Mouse (Mus musculus) ovary, adult 18-20 months (tissue): ENCODE results near the gene Elmo3.

Source experiments
- DNase-seq: peaks from one replicate; pipeline ENCODE4 v3.0.0; 2022; ENCODE audit warnings: low spot score, mixed read lengths

The Elmo3 gene

DNA sequence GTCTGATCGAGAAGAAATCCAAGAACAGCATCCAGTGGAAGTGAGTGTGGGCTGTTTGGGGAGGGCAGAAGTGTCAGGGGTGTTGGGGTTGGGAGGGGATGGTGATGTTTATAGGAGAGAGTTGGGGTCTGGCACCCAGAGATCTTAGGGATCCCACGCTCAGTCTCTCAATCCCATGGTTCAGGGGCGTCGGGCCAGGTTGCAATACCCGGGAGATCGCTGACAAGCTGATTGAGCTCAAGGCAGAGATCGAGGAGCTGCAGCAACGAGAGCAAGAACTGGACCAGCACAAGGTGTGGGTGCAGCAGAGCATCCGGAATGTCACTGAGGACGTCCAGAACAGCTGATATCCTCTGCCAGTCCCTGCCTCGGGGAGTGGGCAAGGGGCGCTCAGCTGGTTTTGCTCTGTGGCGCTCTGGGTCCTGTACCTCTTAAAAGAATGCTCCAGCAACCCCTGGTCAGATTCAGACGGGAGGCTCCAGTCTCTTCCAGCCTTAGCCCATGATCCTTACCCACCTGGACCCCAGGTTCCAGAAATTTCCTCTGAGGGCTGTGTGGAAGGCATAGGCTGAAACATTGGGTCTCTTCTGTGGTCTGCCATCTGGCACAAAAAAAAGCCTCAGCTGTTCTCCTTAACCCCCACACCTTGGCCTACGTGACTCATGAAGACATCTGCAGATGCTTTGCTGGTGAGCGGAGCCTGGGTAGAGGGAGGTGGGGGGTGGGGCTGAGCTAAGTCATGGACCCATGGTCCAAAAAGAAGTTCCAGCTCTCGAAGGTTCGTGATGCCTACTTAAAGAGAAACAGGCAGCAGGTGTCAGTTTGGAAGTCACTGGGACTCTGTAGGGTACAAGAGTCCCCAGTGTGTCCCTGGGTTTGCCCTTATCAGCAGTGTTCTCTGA lies 6.8 kb upstream of the Elmo3 start:
- DNase-seq, result no peak

DNA sequence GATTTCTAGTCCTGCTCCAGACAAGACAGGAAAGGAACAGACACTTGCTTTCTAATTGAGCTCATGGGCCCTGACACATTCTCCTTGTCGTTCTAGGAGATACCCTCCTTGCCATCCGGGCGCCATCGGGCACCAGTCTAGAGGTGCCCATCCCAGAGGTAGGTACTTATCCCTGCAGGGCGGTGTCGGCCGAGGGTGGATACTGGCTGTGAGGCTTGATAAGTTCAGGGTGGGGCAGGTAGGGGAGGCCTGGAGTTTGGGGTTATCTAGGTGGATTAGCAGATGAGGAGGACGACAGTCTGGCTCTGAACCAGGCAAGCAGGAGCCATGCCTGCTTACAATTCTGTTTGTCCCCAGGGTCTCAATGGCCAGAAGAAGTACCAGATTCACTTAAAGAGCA lies 5.4 kb upstream of the Elmo3 start:
- no peak for DNase-seq

DNA sequence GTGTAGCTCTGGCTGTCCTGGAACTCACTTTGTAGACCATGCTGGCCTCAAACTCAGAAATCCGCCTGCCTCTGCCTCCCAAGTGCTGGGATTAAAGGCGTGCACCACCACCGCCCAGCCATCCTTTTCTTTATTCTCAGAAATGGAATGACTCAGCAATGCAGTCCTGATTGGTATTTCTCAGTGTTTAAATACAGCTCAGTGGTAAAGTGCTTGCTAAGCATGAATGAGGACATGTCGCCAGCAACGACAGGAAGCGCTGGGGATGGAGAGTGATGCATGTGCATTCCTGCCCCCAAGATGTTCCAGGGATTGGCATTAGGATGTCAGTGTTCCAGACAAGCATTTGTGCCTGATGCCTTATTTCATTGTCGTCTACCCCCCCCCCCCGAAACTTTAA lies 2.0 kb upstream of the Elmo3 start:
- DNase-seq, result no peak

DNA sequence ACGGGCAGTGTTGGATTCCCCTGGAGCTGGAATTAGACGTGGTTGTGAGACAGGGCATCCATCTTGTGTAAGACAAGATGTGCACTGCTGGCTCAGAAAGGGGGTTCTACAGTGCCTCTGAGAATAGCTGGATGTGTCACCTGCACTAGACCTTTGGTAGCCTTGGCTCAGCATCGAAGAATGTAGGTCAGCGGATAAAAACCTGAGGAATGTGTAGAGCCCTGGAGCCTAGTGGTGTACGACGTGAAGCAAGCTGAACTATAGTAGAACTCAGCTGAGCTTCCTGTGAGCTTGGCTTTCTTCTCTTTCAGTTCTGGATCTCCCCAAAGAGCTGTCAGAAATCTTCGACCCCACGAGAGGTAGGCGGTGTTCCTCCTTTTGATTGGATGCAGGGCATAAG lies 1.5 kb upstream of the Elmo3 start:
- DNase-seq, result no peak

DNA sequence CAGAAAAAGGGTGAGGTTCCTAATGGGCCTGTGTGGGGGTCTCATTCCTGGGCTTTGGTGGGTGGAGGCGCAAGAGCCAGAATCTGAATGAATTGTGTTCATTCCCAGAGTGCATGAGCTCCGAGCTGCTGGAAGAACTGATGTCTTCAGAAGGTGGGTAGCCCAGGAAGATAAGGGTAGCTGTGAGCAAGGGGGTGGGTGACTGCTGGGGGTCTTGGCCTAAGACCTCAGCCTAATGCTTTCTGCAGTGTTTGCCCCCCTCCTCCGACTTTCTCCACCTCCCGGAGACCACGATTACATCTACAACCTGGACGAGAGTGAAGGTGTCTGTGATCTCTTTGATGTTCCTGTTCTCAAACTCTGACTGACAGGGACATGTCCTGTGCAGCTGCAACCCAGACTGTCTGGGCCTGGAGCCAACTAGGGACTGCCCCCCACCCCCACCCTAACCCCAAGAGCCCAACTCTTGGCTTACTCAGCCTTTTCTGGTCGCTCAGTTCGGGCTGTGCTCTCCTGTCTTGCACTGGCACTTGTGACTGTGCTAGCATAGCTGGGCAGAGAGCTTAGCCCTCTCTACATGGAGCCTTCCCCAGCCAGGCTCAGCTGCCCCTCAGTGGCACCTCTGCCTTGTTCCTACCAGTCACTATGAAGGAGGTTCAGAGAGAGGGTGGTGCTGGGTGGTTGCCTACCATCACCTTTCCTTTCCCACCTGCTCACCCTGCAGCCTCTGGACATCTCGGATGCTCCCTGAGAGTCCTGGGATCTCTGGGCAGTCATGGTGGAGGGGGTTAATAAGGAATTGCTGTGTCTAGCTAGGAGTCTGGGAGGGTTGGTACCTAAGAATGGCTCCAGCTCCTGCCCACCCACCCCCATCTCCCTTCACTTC lies 833 bp upstream of the Elmo3 start:
- no peak for DNase-seq

DNA sequence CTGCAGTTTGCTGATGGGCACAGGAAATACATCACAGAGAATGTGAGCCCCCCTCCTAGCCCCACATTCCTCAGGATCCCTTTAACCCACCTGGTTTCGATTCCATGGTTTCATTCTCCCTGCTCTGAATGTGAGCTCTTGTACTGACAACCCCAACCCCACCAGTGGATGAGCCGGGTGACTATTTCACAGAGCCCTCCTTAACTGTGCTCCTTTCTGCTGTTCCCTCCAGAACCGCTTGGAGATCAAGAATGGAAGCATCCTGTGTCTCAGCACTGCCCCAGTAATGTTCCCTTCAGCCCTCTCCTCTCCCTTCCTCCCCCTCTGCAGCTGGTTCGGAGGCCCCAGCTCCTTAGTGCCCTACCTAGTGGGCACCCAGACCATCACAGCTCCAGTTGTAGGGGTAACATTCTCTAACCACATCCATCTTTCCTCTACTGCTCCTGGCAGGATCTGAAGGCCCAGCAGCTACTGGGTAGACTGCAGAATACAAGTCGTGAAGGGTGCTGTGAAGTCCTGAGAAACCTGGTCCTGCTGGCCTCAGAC lies 818 bp downstream of the Elmo3 start:
- peak; percentile 1 for DNase-seq

DNA sequence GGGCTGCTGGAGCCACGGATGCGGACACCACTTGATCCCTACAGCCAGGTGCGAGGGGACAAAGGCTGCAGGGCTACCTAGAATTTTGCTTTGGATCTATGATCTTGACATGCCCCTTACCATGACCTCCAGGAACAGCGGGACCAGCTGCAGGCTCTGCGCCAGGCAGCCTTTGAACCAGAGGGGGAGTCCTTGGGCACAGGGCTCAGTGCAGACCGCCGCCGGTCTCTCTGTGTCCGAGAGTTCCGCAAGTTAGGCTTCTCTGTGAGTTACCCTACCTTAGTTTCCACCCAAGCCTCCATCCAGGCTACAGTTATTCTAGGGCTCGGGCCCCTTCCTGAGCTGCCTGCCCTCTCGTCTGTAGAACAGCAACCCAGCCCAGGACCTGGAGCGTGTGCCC lies 2.3 kb downstream of the Elmo3 start:
- DNase-seq, result no peak

DNA sequence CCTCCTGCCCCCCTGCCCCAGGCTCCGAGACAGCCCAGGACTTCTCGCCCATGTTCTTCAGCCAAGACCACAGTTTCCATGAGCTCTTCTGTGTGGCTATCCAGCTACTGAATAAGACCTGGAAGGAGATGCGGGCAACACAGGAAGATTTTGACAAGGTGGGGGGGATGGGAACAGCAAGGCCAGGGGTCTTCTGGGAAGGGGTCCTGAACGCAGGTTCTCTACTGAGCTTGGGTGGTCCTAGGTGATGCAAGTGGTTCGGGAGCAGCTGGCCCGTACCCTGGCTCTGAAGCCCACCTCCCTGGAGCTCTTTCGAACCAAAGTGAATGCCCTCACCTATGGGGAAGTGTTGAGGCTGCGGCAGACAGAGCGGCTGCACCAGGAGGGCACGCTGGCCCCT lies 3.0 kb downstream of the Elmo3 start:
- DNase-seq, result no peak

DNA sequence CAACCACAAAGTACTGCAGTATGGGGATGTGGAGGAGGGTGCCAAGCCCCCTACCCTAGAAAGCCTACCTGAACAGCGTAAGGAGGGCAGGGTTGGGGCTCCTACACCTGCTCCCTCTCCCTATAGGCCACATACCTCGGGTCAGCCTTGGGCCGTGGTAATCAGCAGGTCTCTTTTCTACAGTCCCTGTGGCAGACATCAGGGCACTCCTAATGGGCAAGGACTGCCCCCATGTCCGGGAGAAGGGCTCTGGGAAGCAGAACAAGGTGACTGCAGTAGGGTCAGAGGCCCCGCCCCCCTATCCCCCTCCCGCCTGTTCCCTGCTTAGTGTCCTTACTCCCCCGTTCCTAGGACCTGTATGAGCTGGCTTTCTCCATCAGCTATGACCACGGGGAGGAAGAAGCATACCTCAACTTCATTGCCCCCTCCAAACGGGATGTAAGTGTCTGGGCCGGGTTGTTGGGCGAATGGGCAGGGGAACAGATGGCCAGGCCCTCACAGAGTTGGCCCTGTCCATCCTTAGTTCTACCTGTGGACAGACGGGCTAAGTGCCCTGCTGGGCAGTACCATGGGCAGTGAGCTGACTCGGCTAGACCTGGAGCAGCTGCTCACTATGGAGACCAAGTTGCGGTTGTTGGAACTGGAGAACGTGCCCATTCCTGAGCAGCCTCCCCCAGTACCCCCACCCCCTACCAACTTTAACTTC lies 3.9 kb downstream of the Elmo3 start:
- no peak for DNase-seq

DNA sequence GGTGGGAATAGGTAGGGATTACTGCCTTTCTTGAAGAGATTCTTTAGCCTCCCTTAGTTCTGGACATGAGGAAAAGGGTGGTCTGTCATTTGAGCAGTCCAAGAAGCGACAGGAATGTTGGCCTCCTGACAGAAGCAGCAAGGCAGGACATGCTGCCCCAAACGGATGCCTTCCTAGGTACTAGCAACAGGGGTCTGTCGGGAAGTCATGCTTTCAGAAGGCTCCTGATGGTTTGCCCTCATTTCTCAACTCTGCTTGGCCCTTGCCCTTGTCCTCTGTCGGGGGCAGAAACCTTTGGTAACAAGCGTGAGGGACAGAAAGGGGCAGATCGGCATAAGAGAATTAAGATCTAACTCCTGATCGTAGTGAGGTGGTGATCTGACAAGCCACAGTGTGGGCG lies 4.7 kb downstream of the Elmo3 start:
- DNase-seq, result no peak

DNA sequence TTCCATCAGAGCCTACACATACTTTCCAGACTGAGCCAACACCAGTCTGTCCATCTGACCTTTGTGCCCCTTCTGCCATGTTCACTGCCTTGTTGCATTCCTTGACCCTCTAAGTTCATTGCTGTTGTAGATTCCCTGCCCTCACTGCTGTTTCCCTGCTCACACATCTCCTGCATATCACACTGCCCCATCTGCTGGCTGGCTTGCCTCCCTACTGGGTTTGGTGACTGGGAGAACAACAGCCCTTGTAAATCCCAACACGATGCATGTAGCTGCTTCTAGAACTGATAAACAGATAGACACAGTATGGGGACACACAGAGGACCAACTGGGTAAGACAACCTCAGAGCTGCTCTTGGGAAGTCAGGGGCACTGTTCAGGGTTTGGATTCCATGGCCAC lies 6.3 kb downstream of the Elmo3 start:
- DNase-seq, result no peak

DNA sequence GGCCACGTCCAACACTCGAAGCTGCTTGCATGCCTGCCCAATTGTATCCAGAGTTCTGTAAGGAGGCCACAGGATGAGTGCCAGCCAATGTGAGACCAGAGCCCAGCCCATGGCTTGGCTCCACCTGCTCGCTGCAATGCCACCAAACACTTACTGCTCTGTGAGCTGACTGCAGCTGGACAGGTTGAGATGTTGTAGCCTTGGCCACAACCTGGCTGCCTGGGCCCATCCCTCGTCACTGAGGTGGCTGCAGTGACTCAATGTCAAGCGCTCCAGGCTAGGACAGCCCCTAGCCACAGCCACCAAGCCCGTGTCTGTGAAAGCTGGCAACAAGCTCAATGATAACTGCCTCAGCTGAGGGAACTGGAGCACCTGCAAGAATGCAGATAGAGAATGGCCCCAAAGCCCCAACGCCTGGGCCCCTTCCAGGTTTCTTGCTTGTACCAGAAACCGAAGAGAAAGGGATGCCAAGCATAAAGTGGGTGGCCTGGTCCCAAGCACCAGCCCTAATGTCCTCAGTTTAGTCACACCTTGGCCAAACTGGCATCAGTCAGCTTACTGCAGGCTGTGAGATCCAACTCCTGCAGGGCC lies 7.6 kb downstream of the Elmo3 start:
- no peak for DNase-seq

DNA sequence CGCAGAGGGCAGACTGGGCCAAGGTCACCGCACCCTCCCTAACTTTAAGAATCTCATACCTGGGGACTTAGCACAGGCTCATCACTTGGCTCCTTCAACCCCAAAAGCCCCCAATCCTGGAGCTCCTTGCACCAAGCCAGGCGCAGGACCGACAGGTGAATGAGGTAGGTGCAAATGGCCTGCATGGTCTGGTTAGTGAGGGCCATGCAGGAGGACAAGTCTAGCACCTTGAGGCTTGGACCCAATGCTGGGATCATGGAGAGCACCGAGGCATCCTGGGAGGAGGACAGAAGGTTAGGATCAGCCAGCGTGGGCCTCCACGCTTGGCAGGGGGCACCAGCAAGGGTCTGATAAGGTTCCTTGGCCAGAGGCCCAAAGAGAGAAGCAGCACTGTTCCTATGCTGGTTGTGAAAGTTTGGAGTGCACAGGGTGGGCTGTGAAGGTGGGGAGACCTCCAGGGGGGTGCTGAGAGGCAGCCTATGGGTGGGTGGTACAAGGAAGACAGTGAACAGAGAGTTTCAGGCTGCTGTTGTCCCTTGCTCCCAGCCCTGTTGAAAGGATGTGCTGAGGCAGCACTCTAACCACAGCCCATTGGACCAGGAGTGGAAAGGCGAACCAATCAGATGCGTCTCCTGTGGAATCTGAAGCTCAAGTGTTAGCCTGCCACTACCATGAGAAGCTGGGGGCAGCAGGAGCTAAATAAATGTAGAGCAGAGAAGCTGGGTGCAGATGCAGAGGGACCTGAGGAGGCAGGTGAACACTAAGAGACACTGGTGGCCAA lies 8.4 kb downstream of the Elmo3 start:
- DNase-seq, result no peak

DNA sequence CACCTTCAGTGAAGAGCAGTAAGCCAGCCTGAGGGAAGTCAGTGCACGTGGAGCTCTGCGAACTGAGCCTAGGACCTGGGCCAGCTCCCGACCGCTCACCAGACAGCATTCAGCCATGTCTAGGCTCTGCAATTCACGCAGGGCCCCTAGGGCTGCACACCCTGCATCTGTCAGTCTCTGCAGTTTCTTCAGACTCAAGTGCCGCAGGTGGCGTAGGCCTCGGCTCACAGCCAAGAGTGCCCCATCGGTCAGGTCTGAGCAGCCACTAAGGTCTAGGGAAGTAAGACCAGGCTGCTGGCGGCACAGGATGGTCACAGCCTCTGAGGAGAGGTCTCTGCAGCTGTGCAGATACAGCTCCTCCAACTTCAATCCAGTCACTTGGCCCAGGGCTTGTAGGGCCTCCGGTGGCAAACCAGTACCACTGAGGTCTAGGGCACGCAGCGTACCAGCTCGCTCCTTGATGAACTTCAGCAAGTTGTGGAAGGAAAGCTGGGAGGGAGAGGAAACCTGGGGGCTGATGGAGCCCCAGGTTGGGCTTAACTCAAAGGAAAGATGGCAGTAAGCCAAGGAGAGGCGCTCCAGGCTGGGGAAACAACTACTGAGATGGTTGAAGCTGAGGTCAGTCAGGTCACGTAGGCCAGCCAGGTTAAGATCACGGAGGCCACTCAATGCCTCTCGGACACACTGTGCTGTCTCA lies 9.8 kb downstream of the Elmo3 start:
- DNase-seq, result no peak

DNA sequence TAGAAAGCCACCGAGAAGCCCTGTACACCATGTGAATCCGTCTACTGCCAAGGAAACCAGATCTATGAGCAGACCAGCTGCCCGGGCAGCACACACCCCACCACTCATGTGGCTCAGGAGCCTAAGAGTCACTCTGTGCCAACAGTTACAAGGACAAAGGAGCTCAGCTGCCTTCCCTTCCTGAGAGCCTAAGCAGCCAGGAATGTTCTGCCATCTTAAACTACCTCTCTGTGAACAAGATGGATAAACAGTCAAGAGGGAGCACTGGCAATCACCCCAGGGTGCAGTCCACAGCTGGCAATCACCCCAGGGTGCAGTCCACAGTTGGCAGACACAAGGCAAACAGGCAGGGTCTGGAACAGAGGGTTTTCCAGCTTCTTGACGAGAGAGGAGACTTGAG lies 12.5 kb downstream of the Elmo3 start:
- DNase-seq, result no peak

DNA sequence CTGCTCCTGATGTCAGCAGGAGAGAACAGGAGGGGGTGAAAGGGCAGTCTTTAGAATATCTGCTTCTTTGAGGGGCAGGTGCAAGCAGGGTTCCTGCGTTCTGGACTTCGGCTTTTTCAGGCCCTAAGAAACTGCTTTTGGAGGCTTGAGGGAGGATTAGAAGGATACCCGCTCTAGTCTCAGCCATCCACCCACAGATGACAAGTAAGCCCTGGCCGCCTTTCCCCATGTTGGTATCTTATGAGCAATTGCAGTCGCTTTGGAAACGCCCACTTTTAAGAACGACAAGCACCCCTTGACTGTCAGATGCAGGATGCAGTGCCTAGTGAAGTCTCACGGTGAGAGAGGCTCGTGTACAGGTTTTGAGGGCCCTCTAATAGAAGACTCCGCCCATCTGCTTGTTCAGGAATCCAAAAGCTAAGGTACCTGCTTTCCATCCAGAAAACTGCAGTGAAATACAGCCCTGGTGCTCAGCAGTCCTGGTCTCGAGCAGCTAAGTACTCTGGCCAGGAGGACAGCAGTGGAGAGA lies 13.3 kb downstream of the Elmo3 start:
- no peak for DNase-seq

DNA sequence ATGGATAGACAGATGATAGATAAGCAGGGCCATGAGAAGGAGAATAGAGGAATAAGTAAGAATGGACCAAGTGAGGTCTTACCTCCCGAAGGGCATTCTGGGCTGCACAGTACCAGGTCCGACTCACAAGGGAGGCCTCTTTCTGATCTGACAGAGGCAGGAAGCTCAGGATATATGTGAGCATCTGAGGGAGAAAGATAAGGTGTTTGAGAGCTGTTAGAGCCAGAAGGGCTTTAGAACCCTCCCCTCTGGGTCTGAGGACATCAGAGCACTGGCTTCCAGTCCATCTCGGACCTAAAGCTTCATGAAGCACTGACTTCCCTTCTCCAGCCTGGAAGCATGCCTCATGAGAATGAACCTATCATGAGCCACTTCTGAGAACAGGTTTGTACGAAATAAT lies 17.8 kb downstream of the Elmo3 start:
- no peak for DNase-seq

DNA sequence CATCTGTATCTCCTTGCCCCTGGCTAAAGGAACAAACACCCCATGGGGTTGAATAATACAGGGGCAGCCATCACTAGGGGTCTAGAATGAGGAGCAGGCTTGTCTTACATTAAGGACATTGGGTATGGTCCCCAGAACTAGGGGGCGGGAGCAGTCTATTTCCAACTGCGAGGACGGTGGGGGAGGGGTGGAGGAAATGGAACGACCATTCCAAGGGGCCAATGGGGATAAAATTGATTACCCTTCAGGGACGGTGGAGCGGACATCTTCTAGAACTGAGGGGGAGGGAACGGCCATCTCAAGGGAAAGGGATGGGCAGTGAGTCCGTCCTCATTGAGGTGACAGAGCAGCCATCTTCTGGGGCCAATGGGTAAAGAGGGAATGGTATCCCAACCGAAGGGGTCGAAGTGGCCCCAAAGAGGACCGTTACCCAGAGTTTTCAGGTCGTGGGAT lies 20.3 kb downstream of the Elmo3 start:
- no peak for DNase-seq

DNA sequence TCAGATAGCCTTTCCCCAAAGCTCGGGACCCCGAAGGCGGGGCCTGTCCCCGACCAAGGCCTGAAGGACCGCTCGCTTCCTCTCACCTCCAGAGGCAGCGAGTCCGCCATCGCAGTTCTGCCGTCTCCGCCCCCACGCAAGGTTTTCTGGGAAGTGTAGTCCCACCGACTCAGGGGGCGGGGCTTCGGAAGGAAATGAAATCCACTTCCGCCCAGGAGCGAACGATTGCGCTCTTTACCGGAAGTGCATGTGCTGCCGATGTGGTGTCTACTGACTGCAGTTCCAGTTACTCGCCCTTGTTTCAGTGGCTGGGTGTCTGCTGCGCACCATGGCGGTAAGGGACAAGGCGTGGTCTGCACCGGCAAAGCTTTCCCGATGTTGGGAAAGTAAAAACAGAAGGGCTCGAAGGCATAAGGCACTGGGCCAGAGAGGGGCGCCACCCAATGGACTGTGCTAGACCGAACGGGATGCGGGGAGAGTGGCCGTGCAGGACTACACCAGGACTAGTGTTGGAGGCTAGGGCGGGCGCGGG lies 20.8 kb downstream of the Elmo3 start, which contains the start of the genes Lrrc29 and Tmem208:
Gene Lrrc29 (minus strand): TSS at position 138 of the 532 bp plus-strand sequence.
Gene Tmem208 (plus strand): TSS at position 214 of the 532 bp plus-strand sequence.
- DNase-seq, result peak; percentile 93

DNA sequence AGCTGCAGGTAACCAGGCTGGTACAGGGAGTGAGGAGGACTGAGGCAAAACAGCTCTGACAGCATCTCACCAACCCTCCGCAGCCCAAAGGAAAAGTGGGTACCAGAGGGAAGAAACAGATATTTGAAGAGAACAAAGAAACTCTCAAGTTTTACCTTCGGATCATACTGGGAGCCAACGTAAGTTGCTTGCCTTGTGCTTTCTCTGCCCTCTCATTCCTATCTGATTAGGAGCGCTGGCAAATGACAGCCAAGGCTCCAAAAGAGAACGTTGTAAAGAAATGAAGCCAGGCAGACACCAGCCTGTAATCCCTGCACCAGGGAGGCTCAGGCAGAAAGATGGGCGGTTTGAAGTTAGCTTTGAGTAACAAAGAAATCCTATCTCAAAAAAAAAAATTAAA lies 21.6 kb downstream of the Elmo3 start:
- DNase-seq, result no peak
